ENCODE assay signal across 7 mouse cellular contexts in the genomic region with DNA sequence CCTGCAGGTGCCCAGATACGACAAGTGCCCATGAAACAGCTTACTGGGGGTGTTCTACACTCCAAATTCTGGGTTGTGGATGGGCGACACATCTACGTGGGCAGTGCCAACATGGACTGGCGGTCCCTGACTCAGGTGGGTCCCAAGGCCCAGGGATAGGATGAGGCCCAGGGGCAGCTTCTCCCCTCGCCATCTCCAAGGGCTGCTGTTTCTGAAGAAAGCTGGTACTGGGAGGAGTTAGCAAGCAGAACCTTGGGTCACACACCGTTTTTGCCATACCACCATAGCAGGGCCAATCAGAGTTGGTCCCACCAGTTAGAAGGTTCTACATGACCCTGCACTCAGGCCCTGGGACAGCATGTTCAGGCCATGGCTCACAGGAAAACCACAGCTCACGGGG.
"Had no signal": no experiment of that assay in that cellular context is flagged by ENCODE, and none has a peak within 500 bp of the region (broad histone marks: within the 10 kb centered on the region; RNA-seq: fewer than 3 reads in every experiment).

No protein-coding gene starts in this region.

- DNase-seq: kidney, adult 18-20 months; kidney, adult 9 months; kidney, postnatal 14 days; kidney, postnatal 4 days; left cerebral cortex, postnatal 4 days; liver, postnatal 0 days; lung, embryonic 14.5 days had no signal
